Mouse (Mus musculus): ENCODE measurements at regions not wholly inside any gene's neighbourhood (a gene's known extent, or its start where the extent isn't known, plus 50 kb on each side); places are given as distances from the start of the nearest gene placed in this dataset.

DNA sequence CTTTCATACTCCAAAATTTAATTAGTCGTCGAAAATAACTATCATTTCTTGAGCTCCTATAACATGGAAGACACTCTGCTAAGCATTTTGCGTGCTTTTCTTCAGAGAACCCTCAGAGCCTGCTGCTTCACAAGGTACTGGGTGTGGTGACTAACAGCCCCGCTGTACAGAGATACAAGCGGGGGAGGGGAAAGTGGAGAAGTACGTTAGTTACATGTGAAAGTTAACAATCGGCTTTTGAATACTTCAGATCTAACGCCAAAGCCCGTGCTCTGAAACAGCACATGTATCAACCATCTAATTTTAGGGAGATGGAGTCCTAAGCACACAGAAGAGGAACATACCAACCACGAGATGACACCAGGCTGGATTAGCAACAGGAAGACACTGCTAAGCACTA, 55.4 kb upstream of the Foxd3 start:
- H3K9ac ChIP-seq, result no peak overlapping the region
- H3K4me3 ChIP-seq (replicated peaks), result no peak overlapping the region
- H3K27me3 ChIP-seq (replicated peaks), result no peaks in the 10 kb centered on the region
- no peak overlapping the region for H3K4me2 ChIP-seq
- no peak overlapping the region for H3K27ac ChIP-seq
- no peak for ATAC-seq (ENCODE audit: insufficient read depth, low FRiP score, low read depth)
- WGBS, result 51% methylated on average over 10 of the region's 10 CpGs
- H3K36me3 ChIP-seq, result no peaks in the 10 kb centered on the region
- H3K9me3 ChIP-seq, result no peaks in the 10 kb centered on the region
- no peaks in the 10 kb centered on the region for H3K4me1 ChIP-seq

DNA sequence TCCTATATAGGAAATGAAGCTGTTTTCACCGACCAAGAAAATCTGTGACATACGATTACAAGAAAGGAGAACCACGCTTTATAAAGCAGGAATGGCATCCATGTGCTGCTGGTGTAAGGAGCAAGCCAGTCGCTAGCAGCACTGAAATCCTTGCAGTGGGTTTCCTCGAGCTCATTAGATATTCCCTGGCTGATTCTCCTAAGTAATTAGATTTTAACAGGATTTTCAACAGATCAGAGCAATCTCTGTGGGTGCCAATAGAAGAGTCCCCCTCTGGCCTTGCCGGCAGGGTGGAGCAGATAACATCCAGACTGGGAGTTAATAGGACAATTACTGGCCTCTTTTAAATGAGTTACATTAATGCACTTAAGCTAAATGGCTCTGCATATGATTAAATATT, 54.6 kb upstream of the Foxd3 start:
- 52% methylated on average over 6 of the region's 6 CpGs for WGBS
- Histone ChIP-seq H3K36me3 (no peaks in the 10 kb centered on the region), H3K4me1 (no peaks in the 10 kb centered on the region), H3K4me3 (replicated peaks) (no peak overlapping the region), H3K9ac (no peak overlapping the region), H3K4me2 (no peak overlapping the region), H3K27ac (no peak overlapping the region), H3K9me3 (no peaks in the 10 kb centered on the region), H3K27me3 (replicated peaks) (no peaks in the 10 kb centered on the region)
- ATAC-seq (ENCODE audit: insufficient read depth, low FRiP score, low read depth), result no peak
